Mouse (Mus musculus): ENCODE measurements around the gene Hltf.
A peak's percentile ranks its signal among the peaks of the same experiment; 100 is the strongest.
"Not testable (repeated sequence)": the region's sequence is repeated elsewhere in the genome, so short reads cannot be mapped to it uniquely, and the experiment has no call there.

Hltf gene

DNA sequence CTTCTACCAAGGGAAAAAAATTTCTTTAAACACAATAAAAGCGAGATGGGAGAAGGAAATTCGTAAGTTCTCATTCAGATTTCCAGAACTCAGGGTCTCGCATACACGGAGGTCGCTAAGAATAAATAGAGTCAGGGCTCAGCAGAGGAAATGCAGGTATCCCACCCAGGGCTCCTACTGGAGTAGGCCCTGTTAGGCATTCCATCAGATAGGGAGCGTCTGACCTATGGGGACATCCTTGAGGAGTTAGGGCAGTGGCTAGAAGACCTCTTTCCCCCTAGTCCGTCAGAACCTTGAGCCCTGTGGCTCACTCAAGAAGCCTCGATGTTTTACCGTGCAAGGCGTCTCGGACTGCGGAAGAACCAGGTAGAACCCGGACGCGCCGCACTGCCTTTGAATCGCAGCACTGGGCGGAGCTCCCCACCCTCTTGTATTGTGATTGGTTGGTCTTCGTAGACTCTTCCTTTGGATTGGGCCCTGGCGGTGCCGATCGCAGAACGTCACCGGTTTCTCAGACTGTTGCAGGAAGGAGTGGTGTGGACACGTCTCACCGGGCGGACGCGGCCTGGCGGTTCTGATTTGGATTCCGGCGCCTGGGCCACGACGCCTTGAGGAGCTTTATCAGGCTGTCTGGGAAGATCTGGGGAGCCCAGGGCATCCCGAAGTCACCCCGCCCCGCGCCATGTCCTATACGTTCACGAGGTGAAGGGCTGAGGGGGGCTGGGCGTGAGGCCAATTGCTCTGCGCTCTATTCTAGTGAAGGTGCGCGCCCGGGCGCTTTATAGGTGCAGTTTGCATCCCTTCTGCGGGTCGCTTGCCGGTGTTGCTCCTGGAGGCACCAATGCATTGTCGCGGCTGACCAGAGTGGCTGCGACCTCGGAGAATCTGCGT lies at the start of gene Hltf:
Gene Hltf, plus strand, starts transcription at position 506 of the 891 bp plus-strand sequence.
- ATAC-seq (ENCODE audit: insufficient number of reproducible peaks, low FRiP score, low TSS enrichment) = peak; percentile 100

DNA sequence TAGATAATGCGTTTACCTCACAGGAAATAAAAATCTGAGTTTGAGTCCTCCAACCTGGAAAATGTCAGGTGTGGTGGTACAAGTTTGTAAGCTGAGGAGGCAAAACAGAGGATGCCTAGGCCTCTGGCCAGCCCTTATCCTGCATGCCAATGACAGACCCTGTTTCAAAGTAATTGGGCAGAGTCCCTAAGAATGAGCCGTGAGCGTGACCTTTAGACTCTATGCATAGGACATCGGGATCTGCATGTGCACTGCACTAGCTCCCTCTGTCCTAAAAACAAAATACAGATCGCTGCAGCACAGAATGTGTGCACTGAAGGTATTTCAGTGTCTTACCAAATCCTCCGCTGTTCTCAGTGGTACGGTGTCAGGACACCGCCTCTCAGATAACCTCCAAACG lies 47.1 kb upstream of the Hltf start:
- ATAC-seq (ENCODE audit: insufficient number of reproducible peaks, low FRiP score, low TSS enrichment) = no peak

DNA sequence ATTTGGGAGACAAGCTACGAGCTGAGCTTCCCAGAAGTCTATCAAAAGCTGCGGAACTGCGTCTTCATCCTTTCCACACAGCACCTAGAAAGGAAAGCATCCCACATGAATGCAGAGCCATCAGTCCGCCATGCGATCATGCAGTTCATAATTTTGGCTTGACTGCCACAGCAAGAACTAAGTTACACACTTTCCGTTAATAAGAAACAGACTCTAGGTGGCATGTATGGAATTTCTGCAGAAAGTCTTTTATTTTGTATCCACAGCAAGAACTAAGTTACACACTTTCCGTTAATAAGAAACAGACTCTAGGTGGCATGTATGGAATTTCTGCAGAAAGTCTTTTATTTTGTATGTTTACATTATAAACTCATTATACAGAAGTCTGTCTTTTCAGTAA lies 46.7 kb upstream of the Hltf start:
- not testable (repeated sequence) for ATAC-seq (ENCODE audit: insufficient number of reproducible peaks, low FRiP score, low TSS enrichment)

DNA sequence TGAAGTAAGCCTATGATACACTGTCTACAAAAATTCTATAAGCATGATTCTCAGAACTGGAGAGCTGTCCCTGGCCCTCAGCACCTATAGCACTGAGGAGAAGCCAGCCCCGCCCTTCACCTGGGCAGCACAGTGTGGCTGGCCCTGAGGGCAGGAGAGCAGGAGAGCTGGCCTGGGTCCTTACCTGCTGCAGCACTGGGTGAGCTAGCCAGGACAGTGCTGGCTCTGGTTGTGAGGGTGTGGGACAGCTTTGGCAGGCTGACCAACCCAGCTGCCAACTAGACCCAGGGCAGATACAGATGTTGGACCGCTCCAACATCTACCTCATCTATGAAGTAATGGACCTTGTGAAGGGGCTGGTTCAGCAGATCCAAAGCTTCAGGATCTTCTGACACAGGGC lies 43.2 kb upstream of the Hltf start:
- ATAC-seq (ENCODE audit: insufficient number of reproducible peaks, low FRiP score, low TSS enrichment) = no peak

DNA sequence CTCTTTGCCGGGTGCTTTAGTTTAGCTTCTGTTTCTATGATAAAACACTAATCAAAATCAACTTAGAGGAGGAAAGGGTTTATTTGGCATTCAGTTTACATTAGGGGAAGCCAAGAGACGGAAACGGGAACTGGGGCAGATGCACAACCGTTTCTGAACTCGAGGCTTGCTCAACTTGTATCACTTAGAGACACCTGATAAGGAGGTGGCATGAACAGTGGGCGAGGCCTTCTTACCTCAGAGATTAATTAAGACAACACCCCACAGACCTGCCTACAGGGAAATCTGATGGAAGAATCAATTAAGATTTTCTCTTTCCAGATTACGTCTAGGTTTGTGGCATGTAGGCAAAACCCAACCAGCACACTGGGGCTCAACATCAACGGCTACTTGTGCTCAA lies 39.5 kb upstream of the Hltf start:
- ATAC-seq (ENCODE audit: insufficient number of reproducible peaks, low FRiP score, low TSS enrichment) = no peak

DNA sequence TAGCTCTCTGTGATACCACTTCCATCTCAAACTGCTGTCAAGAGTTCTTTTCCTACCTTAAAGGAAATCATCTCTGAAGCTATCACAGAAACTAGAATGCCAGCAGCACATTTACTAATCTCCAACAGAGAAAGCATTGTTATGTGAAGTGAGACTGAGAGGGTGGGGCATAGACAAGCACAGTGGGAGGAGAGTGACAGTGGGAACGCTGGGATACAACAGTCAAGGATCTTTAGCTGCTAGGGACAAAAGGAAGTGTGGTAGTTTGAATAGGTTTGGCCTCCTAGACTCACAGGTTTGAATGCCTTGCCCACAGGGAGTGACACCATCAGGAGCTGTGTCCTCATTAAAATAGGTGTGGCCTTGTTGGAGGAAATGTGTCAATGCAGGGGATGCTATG lies 33.8 kb upstream of the Hltf start:
- no peak for ATAC-seq (ENCODE audit: insufficient number of reproducible peaks, low FRiP score, low TSS enrichment)

DNA sequence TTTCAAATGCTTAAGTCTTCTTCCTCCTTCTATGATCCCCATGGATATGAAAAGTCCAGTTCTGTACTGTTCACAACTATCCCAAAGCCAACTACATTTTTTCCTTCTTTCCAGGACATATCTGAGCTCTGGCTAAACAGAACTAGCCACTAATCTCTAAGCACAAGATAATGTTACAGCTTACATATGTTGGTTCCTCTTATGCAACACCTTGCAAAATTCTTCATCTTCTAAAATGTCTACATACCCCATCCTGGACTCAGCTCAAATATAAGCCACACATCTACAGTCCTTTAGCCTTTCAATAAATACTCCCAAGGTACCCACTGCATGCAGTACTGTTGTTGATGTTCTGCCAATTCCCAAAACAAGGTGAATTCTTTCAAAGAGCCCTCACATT lies 31.1 kb upstream of the Hltf start:
- no peak for ATAC-seq (ENCODE audit: insufficient number of reproducible peaks, low FRiP score, low TSS enrichment)

DNA sequence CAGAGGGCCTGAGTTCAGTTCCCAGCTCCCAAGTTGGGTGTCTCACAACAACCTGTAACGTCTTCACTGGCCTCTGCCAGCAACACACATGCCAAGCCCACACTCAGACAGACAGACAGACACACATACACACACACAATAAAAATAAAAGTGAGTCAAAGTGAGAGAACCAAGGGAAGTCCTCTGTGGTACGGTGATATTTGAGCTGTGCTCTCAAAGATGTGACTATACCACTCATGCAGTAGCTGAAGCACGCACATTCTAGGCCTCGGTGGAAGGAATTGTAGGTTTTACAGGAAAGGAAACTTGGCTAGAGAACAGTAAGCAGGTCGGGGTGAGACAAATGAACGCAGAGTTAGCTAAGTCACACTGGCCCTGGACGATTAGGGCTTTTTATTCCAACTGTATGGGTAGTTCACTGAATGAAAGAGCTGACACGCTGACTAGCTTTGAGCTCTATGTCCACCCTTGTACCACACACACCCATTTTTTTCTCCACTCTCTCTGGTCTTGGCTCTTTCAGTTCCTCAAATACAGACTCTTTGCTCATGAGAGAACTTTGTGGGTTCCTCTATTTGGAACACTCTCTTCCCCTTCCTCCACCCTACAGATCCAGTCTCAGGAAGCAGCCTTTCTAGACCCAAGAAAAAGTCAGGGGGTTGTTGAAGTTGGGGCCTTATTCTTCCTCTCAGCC lies 30.5 kb upstream of the Hltf start:
- ATAC-seq (ENCODE audit: insufficient number of reproducible peaks, low FRiP score, low TSS enrichment) = no peak

DNA sequence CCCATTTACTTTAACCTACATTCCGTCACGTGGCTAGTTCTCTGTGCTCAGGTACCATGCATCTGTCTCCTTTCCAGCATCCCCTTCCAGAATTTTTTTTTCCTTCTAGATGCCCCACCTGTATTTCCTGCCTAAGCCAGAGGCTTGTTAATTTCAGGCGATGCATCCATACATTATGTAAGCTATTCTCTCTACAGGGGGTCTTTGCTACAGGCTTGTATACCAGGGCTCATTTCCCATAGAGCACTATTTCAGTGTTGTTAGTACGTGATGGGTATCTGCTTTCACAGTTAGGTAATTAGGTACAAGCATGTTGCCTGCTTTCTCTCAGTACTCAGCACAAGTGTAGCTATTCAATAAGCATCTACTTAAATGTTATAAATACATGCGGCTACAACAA lies 29.8 kb upstream of the Hltf start:
- no peak for ATAC-seq (ENCODE audit: insufficient number of reproducible peaks, low FRiP score, low TSS enrichment)

DNA sequence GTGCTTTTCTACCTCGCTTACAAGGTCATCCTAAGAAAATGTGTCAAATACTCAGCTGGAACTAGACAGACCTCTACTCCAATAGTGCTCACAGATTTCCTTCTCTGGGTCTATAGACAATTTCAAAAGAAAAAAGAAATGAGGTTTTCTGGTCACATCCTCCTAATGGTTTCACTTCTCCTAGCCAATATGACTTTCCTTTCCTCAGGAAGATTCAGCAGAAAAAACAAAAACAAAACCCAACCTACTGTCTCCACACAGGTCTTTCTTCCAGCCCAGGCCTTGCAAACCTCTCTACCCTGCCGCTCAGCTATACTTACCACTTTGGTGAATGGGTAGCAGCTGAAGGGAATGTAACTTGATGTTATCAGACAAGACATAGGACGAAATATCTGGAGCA lies 29.0 kb upstream of the Hltf start:
- ATAC-seq (ENCODE audit: insufficient number of reproducible peaks, low FRiP score, low TSS enrichment) = no peak

DNA sequence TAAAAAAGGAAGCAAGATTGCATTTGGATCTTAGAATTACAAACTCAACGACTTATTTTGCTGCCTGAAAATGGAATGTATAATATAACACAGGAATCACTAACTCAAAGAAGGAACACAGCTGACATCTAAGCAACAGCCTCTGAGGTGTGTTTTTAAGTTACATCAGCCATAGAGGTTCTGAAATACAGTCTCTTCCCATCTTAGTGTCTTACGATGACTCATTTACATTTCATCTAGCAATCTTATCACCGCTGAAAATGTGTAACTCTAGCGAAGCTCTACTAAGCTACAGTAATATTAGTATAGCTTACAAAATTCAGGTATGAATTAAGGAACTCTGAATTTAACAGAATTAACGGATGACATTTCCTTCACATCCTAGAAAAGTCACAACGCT lies 26.8 kb upstream of the Hltf start:
- ATAC-seq (ENCODE audit: insufficient number of reproducible peaks, low FRiP score, low TSS enrichment) = no peak

DNA sequence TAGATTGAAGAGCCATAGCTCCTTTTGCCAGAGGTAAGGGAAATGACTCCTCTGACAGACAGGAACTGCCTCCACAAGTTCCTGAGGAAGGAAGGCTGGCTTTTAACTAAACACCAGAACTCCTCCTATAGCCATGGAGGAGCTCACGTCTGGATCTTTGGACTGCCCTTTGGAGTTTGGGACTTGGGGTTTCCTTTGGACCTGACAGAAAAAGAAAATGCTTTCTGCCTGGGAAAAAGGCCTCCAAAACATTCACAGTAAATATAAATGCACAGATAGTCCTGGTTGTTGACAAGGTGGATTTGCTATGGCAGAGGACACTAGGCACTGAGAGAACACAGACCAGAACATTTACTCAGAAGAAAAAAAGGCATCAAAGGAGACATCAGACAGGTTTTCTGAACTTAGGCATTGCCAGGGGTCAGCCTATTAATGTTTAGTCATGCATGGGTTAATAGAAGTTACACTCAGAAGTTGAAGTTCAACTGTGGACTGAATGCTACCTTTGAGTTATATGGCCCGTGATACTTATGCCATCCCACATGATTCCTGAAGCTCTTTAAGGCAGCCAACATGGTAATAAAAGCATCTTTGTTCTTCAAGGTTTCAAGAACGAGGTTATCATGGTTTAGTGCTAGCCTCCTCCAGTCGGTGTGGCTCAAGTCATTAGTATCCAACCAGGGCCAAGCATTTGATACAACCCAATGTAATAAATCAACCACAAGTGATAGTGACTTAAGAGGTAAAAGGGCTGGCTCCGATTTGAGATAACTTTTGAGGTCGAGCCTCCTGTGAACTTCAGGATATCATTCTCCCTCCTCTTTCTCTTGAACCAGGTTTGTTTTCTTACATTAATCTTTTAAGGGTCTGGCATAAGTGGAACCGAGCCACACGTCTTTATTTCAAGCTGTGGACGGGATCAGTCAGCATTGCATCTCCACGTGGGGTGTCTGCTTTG lies 23.6 kb upstream of the Hltf start:
- ATAC-seq (ENCODE audit: insufficient number of reproducible peaks, low FRiP score, low TSS enrichment) = no peak

DNA sequence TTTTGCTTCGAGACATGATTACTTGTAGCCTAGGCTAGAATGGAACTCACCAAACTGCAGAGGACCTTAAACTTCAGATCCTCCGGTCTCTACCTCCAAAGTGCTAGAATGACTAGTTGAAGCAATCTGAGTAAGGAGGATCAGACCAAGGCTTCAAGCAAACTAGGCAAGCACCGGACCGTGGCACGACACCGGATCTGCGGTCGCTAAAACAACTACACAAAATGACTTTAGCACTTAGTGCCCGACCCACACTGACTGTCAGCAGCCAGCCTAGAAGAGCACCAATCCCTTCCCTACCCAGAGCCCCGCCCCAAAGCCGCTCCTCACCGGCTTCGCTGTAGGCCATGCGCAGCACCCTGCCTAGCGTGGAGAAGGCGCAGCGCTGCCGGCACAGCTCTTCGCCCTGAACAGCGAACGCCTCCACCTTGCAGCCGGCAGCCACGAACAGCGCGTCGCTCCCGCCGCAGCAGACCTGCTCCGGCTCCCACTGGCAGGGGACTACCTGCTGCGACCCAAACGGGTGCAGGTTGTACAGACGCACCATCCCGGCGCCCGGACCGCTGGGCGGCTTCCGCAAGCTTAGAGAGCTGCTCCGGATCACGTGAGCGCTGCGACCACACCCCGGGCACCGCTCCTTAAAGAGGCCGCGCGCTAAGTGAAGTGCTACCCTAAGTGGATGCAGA lies 22.7 kb upstream of the Hltf start, which contains the start of gene Hps3:
Gene Hps3, minus strand, starts transcription at position 597 of the 686 bp plus-strand sequence.
- ATAC-seq (ENCODE audit: insufficient number of reproducible peaks, low FRiP score, low TSS enrichment) = peak; percentile 97

DNA sequence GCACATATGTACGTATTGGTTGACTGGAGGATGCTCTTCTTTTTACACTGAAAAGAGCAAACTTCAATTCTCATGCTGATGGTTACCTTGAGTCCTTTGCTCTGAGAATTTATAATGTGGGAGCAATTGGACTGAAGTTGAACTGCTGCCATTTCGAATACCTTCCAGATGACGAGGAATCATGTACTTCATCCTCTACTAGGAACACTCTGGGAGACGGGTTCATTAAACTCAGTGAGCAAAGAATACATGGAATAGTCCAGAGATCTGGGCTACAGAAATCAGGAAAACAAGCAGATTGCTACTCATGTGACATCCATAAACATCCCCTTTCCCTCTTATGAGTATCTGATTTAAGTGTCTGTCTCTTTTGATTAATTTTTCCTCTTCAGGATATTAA lies 21.5 kb upstream of the Hltf start:
- ATAC-seq (ENCODE audit: insufficient number of reproducible peaks, low FRiP score, low TSS enrichment) = no peak

DNA sequence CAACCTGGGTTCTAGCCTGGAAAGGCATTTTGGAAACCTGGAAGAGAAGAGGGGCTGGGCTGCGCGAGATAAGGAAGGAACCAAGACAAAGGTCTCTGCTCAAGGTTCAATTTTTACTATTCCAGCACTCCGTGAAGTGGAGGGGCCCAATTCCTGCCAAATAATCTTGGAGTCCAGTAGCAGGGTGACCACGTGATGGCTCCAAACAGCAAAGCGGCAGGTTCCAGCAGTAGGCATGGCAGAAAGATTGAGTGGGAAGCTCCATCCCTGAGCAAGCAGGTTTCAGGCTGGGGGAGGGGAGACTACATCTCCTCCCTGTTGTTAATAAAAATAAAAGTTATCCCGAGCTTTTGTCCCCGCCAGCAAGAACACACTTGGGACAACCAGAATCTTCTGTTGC lies 16.1 kb upstream of the Hltf start:
- ATAC-seq (ENCODE audit: insufficient number of reproducible peaks, low FRiP score, low TSS enrichment) = not testable (repeated sequence)

DNA sequence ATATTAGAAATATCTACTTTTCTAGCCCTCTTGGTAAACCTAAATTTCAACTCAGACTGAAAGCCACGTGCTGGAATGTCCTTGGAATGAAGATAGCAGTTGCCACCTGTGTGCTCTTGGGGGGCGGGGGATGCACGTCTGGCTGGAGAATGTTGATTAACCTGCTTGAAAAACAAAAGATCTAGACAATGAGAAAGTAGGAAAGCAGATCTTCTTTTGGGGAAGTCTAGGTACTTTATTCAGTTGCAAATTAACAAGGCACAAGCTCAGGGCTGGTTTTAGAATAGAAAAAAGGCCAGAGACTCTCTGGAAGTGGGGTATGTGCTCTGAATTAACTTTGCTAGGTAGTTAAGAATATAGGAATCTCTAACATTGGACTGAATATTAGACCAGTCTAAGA lies 12.9 kb upstream of the Hltf start:
- not testable (repeated sequence) for ATAC-seq (ENCODE audit: insufficient number of reproducible peaks, low FRiP score, low TSS enrichment)

DNA sequence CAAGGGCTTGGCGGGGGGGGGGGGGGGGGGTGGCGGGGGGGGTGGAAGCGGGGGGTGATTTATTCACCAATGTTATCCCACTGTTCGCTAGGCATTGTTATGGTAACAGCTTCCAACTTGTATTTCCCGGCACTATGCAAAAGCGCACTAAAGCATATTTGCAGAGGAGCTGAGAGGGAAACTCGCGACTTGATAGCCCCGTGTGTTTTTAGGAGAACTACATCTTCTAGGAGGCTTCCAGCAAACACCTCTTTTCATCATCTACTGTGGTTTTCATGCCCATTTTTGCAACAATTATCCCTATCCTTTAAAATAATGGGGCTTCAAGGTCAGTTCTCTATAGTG lies 558 bp downstream of the Hltf start:
- peak; percentile 17; the same call in 1 of the 2 replicates for ATAC-seq (ENCODE audit: insufficient number of reproducible peaks, low FRiP score, low TSS enrichment)

DNA sequence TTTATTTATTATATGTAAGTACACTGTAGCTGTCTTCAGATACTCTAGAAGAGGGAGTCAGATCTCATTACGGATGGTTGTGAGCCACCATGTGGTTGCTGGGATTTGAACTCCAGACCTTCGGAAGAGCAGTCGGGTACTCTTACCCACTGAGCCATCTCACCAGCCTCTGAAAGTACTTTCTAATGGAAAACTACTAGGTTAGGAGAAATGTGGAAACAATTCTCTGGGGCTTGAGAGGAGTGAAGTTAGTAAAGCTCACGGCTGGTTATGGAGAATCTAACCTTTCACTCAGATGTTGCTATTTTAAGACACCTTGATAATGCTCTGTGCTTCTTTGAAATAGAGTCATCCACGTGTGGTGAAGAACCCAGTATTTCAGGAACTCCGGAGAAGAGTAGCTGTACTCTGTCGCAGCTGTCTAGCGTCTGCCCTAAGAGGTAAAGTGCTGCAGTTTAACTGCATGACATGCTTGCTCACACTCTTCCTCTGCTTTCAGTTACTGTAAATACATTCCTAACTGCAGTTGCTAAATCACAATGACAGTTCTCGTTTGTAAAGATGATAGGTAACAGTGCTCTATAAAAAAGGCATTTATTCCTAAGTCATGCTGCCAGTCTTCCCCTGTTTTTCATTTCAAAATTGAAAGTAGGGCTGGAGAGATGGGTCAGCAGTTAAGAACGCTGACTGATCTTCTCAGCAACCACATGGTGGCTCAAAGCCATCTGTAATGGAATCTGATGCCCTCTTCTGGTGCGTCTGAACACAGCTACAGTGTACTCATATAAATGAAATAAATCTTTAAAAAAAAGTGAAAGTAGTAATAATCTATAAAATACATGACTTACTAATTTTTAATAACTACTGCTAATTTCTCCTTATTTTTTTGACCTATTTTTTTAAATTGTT lies 18.8 kb downstream of the Hltf start:
- no peak for ATAC-seq (ENCODE audit: insufficient number of reproducible peaks, low FRiP score, low TSS enrichment)

DNA sequence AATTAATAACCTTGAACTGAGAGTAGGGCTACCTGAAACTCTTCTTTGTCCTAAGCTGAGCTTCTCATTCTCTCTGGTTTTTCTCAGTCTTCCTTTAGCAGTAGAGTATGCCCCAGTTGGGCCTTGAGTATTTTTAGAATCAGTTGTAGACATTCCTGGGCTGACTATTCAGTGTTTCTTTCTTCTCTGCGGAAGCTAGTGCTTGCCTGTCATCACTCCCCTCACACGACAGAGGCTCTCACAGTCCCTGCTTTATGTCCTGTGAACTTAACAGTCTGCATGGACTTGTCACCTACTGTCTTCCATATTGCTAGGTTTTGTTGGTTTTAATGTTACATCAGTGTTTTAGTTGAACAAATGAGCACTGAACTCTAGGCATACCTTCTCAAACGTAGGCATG lies 24.6 kb downstream of the Hltf start:
- no peak for ATAC-seq (ENCODE audit: insufficient number of reproducible peaks, low FRiP score, low TSS enrichment)
